Mouse (Mus musculus): ENCODE measurements around the gene Gast. TPM values are rescaled to one million over a fixed set of nuclear protein-coding genes. Genes with fewer than 3 reads are reported as not detected.

Gene Gast
- polyA plus RNA-seq, 1 experiment from 2014 or later: not detected

GRCm38 (mm10) chr11:100335731-100336130 is 1.5 kb downstream of the Gast start:
- no peaks in the 10 kb centered on the region for H3K27me3 ChIP-seq (ENCODE audit: control insufficient read depth, insufficient read depth, low read length)
- H3K4me1 ChIP-seq (ENCODE audit: control insufficient read depth, insufficient read depth, low read length): peaks cover 4% of the 10 kb centered on the region; the same call in 1 of the 2 replicates
- H3K4me2 ChIP-seq: no peak overlapping the region
- H3K27ac ChIP-seq (ENCODE audit: low read depth, low read length): no peak overlapping the region
- H3K9ac ChIP-seq (ENCODE audit: low read depth, low read length): no peak overlapping the region
- ATAC-seq (replicated peaks; ENCODE audit: insufficient number of reproducible peaks, low FRiP score, low TSS enrichment): no peak
- no peaks in the 10 kb centered on the region for H3K9me3 ChIP-seq (replicated peaks; ENCODE audit: control insufficient read depth, low read length)
- no peak overlapping the region for H3K4me3 ChIP-seq (ENCODE audit: low read depth, low read length)
- 60% methylated on average over 3 of the region's 3 CpGs for WGBS (ENCODE audit: insufficient replicate concordance)
- no peaks in the 10 kb centered on the region for H3K36me3 ChIP-seq (ENCODE audit: control insufficient read depth, insufficient read depth, low read length)

GRCm38 (mm10) chr11:100344269-100344668 is 10.1 kb downstream of the Gast start:
- no peaks in the 10 kb centered on the region for H3K36me3 ChIP-seq (ENCODE audit: control insufficient read depth, insufficient read depth, low read length)
- no peak overlapping the region for H3K4me2 ChIP-seq
- H3K27me3 ChIP-seq (ENCODE audit: control insufficient read depth, insufficient read depth, low read length): no peaks in the 10 kb centered on the region
- H3K27ac ChIP-seq (ENCODE audit: low read depth, low read length): no peak overlapping the region
- no peaks in the 10 kb centered on the region for H3K9me3 ChIP-seq (replicated peaks; ENCODE audit: control insufficient read depth, low read length)
- H3K4me1 ChIP-seq (ENCODE audit: control insufficient read depth, insufficient read depth, low read length): no peaks in the 10 kb centered on the region
- ATAC-seq (replicated peaks; ENCODE audit: insufficient number of reproducible peaks, low FRiP score, low TSS enrichment): no peak
- WGBS (ENCODE audit: insufficient replicate concordance): 87% methylated on average over 10 of the region's 10 CpGs
- H3K4me3 ChIP-seq (ENCODE audit: low read depth, low read length): no peak overlapping the region
- H3K9ac ChIP-seq (ENCODE audit: low read depth, low read length): no peak overlapping the region

- Histone ChIP-seq H3K36me3 (ENCODE audit: control insufficient read depth, insufficient read depth, low read length) (no peaks in the 10 kb centered on the region), H3K4me3 (ENCODE audit: low read depth, low read length) (no peak overlapping the region), H3K27me3 (ENCODE audit: control insufficient read depth, insufficient read depth, low read length) (peaks cover 36% of the 10 kb centered on the region), H3K9me3 (replicated peaks; ENCODE audit: control insufficient read depth, low read length) (no peaks in the 10 kb centered on the region), H3K4me1 (ENCODE audit: control insufficient read depth, insufficient read depth, low read length) (peaks cover 14% of the 10 kb centered on the region), H3K9ac (ENCODE audit: low read depth, low read length) (0 out of 2 replicates have a peak overlapping the region, but pooled peaks have one; percentile 39), H3K4me2 (no peak overlapping the region), H3K27ac (ENCODE audit: low read depth, low read length) (no peak overlapping the region)
- WGBS (ENCODE audit: insufficient replicate concordance): 21% methylated on average over 10 of the region's 10 CpGs
- ATAC-seq (replicated peaks; ENCODE audit: insufficient number of reproducible peaks, low FRiP score, low TSS enrichment): no peak
Measured at GRCm38 (mm10) chr11:100352076-100352857, 18.1 kb downstream of the Gast start.

- 2% methylated on average over 51 of the region's 54 CpGs for WGBS (ENCODE audit: insufficient replicate concordance)
- peak overlapping the region; percentile 70 for H3K4me3 ChIP-seq (ENCODE audit: low read depth, low read length)
- H3K9me3 ChIP-seq (replicated peaks; ENCODE audit: control insufficient read depth, low read length): no peaks in the 10 kb centered on the region
- peak overlapping the region; percentile 100 for H3K4me2 ChIP-seq
- no peak overlapping the region for H3K27ac ChIP-seq (ENCODE audit: low read depth, low read length)
- peaks cover 58% of the 10 kb centered on the region for H3K27me3 ChIP-seq (ENCODE audit: control insufficient read depth, insufficient read depth, low read length)
- peak overlapping the region; percentile 76 for H3K9ac ChIP-seq (ENCODE audit: low read depth, low read length)
- ATAC-seq (replicated peaks; ENCODE audit: insufficient number of reproducible peaks, low FRiP score, low TSS enrichment): no peak; the same call in 1 of the 2 replicates
- H3K4me1 ChIP-seq (ENCODE audit: control insufficient read depth, insufficient read depth, low read length): peaks cover 14% of the 10 kb centered on the region
- no peaks in the 10 kb centered on the region for H3K36me3 ChIP-seq (ENCODE audit: control insufficient read depth, insufficient read depth, low read length)
Measured at GRCm38 (mm10) chr11:100355151-100355951, 21.1 kb downstream of the Gast start.

- H3K27ac ChIP-seq (ENCODE audit: low read depth, low read length): no peak within 1 kb of the TSS
- H3K9ac ChIP-seq (ENCODE audit: low read depth, low read length): peak within 1 kb of the TSS; percentile 76
- H3K9me3 ChIP-seq (replicated peaks; ENCODE audit: control insufficient read depth, low read length): no peaks in the 10 kb centered on the region
- 3% methylated on average over 49 of the region's 49 CpGs for WGBS (ENCODE audit: insufficient replicate concordance)
- no peaks in the 10 kb centered on the region for H3K36me3 ChIP-seq (ENCODE audit: control insufficient read depth, insufficient read depth, low read length)
- H3K4me3 ChIP-seq (ENCODE audit: low read depth, low read length): peak within 1 kb of the TSS; percentile 70
- peak within 1 kb of the TSS; percentile 100 for H3K4me2 ChIP-seq
- H3K4me1 ChIP-seq (ENCODE audit: control insufficient read depth, insufficient read depth, low read length): peaks cover 14% of the 10 kb centered on the region
- ATAC-seq (replicated peaks; ENCODE audit: insufficient number of reproducible peaks, low FRiP score, low TSS enrichment): 0 out of 2 replicates have a peak, but pooled peaks have one; percentile 23
- peaks cover 59% of the 10 kb centered on the region for H3K27me3 ChIP-seq (ENCODE audit: control insufficient read depth, insufficient read depth, low read length)
Measured at GRCm38 (mm10) chr11:100355972-100356818, 22.0 kb downstream of the Gast start, which contains the start of gene Hap1. Gene Hap1 (minus strand): TSS chr11:100356128.

- peak overlapping the region; percentile 70 for H3K4me3 ChIP-seq (ENCODE audit: low read depth, low read length)
- no peaks in the 10 kb centered on the region for H3K36me3 ChIP-seq (ENCODE audit: control insufficient read depth, insufficient read depth, low read length)
- H3K9ac ChIP-seq (ENCODE audit: low read depth, low read length): peak overlapping the region; percentile 76; the same call in 1 of the 2 replicates
- ATAC-seq (replicated peaks; ENCODE audit: insufficient number of reproducible peaks, low FRiP score, low TSS enrichment): no peak
- 21% methylated on average over 9 of the region's 9 CpGs for WGBS (ENCODE audit: insufficient replicate concordance)
- peak overlapping the region; percentile 100 for H3K4me2 ChIP-seq
- H3K4me1 ChIP-seq (ENCODE audit: control insufficient read depth, insufficient read depth, low read length): peaks cover 12% of the 10 kb centered on the region
- no peak overlapping the region for H3K27ac ChIP-seq (ENCODE audit: low read depth, low read length)
- H3K9me3 ChIP-seq (replicated peaks; ENCODE audit: control insufficient read depth, low read length): no peaks in the 10 kb centered on the region
- peaks cover 59% of the 10 kb centered on the region for H3K27me3 ChIP-seq (ENCODE audit: control insufficient read depth, insufficient read depth, low read length)
Measured at GRCm38 (mm10) chr11:100356819-100357211, 22.6 kb downstream of the Gast start.

GRCm38 (mm10) chr11:100357408-100357807 is 23.2 kb downstream of the Gast start:
- H3K4me2 ChIP-seq: no peak overlapping the region
- peaks cover 59% of the 10 kb centered on the region for H3K27me3 ChIP-seq (ENCODE audit: control insufficient read depth, insufficient read depth, low read length)
- no peaks in the 10 kb centered on the region for H3K36me3 ChIP-seq (ENCODE audit: control insufficient read depth, insufficient read depth, low read length)
- no peak for ATAC-seq (replicated peaks; ENCODE audit: insufficient number of reproducible peaks, low FRiP score, low TSS enrichment)
- H3K4me3 ChIP-seq (ENCODE audit: low read depth, low read length): no peak overlapping the region
- H3K27ac ChIP-seq (ENCODE audit: low read depth, low read length): no peak overlapping the region
- no peaks in the 10 kb centered on the region for H3K9me3 ChIP-seq (replicated peaks; ENCODE audit: control insufficient read depth, low read length)
- 49% methylated on average over 5 of the region's 5 CpGs for WGBS (ENCODE audit: insufficient replicate concordance)
- H3K4me1 ChIP-seq (ENCODE audit: control insufficient read depth, insufficient read depth, low read length): peaks cover 6% of the 10 kb centered on the region; the same call in 1 of the 2 replicates
- no peak overlapping the region for H3K9ac ChIP-seq (ENCODE audit: low read depth, low read length)

GRCm38 (mm10) chr11:100360175-100360574 is 26.0 kb downstream of the Gast start:
- H3K27ac ChIP-seq (ENCODE audit: low read depth, low read length): no peak overlapping the region

More at GRCm38 (mm10) chr11:100360175-100360574, 26.0 kb downstream of the Gast start:
- WGBS (ENCODE audit: insufficient replicate concordance): 76% methylated on average over 6 of the region's 6 CpGs
- ATAC-seq (replicated peaks; ENCODE audit: insufficient number of reproducible peaks, low FRiP score, low TSS enrichment): no peak
- Histone ChIP-seq H3K4me2 (no peak overlapping the region), H3K9ac (ENCODE audit: low read depth, low read length) (no peak overlapping the region), H3K27me3 (ENCODE audit: control insufficient read depth, insufficient read depth, low read length) (peaks cover 33% of the 10 kb centered on the region), H3K9me3 (replicated peaks; ENCODE audit: control insufficient read depth, low read length) (no peaks in the 10 kb centered on the region), H3K4me3 (ENCODE audit: low read depth, low read length) (no peak overlapping the region), H3K36me3 (ENCODE audit: control insufficient read depth, insufficient read depth, low read length) (no peaks in the 10 kb centered on the region), H3K4me1 (ENCODE audit: control insufficient read depth, insufficient read depth, low read length) (0 out of 2 replicates have a peak, but pooled peaks cover 1% of the 10 kb centered on the region)

Measured in heart, embryonic 11.5 days (tissue).